Mouse (Mus musculus): Measurements from ENCODE around the gene Tnfaip2. TPM values are rescaled to one million over a fixed set of nuclear protein-coding genes. Genes with fewer than 3 reads are reported as not detected.
A peak's percentile ranks its signal among the peaks of the same experiment; 100 is the strongest.

The Tnfaip2 gene
- total RNA-seq, 4 experiments from 2014 or later: 14.3 to 28.0 (median 17.7) TPM

DNA sequence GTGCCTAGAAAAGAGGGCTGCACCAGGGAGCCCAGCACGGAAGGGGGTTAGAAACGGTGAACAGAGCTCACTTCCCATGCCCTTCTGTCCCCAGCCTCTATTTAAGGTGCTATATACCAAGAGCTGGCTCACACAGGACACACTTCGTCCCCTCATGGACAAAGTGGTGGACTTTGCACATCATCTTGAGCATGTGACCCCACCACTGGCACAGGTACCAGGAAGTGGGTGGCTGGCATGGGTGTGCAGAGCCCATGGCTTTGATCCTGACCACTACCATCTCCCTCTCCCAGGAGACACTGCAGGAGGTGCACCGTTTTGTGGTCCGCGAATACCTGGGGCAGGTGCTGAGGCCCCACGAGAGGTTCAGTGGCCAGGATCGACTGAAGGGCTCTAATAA is 13.9 kb upstream of the Tnfaip2 start:
- no peak for DNase-seq

DNA sequence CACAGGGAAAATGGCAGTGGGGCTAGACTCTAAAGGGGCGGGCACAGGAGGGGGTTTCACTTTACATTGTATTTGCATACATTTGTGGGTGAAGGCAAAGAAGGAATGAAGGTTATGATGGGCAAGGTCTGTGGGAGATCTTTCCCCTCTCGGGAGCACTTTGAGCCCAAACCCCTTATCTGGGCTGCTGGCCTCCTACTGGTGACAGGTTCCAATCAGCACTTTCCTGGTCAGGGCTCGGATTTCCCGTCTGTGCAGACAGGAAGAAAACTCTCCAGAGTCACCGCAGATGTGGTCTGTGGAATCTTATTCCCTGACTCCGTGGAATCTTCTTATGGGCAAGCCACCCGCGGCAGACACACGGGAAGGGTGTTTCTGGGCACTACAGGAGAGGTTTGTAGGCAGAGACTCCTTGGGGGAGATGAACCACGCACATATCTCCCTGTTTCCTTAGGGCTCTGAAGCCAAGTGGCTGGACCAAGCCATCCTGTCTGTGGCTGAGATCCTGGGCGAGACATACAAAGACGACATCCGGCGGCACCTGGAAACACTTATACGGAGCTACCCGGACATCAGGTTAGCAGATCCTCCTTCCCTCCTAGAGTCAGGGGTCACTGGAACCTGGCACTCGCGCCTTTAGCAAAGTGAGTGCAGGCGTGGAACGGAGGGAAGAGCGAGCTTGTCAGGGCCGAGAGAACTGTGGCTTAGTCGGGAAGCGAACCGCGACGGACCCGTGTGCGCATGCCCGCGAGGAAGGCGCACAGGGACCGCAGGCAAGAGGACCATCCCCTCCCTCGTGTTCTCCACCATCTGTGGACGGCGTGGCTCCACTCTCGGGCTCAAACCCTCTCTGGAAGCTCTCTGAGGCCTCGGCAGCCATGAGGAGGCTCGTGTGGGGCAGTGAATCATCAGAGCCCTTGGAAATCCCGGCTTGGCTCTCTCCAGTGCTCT is 13.0 kb upstream of the Tnfaip2 start:
- no peak for DNase-seq

DNA sequence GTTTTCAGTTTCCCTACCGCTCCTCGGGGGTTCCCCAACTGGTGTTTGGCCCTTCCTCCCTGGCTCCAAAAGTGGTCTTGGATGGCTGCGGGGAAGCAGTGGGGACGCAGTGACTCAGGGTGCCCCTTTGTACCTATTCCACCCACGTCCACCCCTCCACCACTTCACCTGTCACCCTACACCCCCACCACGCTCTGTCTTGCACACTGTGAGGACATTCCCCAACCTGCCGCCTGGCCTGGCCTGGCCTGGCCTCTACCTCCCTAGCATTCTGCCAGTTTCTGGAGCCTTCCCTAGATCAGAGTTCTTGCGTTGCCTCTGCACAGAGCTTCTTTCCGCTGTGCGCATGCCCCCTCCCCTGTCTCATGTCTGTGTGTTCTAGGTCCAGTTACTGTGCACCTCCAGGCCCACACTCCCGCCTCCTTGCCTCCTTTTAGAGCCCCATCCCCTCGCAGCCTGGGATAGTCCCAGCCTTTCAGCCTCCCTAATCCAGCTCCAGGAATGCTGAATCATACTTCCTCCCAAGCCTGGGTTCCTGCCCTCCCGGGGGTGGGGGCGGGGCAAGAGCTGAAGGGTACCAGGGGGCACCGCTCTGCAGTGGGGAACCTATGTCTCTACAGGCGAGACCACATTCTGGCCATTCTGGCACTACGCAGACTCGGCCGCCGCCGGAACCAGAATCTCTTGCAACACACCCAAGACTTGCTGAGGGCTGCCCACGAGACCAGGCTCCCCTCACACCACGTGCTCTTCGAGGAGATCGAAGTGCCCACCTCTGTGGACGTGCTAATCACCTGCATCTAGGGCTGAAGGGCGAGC is 12.0 kb upstream of the Tnfaip2 start:
- DNase-seq: no peak

DNA sequence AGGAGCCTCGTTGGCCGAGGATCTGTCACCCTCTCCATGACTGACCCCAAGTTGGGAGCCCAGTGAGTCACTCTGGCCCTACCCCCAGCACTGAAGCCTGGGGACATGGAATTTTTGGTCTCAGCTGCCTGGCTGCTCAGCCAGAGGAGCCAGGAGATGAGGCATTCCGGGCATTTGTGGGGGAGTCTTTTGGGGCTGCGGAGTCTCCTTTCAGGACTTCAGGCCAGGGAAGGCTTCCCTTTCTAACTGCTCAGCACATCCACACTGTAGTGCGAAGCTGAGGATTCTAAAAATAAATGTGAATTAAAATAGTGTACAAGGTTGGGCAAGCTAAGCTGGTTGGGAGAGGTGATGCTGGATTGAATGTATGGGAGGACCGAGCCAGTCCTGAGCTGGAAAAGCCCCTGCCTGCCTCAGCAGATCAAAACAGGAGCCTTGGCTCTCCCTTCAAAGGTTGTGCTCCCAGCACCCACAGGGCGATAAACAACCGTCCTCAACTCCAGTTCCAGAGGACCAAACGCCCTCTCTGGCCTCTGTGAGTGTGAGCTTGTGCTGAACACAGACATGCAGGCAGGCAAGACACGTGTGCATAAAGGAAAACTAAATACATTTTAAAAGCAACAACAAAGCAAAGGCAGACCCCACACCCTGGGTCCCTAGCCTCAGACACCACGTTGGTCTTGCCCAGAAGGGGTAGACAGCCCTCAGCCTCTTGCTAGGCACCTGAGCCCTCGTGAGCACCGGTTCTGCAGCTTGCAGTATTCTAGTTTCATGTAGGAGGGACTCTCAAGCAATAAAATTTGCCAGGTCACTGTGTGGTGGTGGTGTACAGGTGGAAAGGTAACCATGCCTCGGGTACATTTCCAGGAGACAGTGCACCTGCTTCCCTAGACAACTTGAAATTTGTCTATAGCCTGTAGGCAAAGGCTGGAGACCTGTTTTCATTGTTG is 11.1 kb upstream of the Tnfaip2 start:
- DNase-seq: no peak

DNA sequence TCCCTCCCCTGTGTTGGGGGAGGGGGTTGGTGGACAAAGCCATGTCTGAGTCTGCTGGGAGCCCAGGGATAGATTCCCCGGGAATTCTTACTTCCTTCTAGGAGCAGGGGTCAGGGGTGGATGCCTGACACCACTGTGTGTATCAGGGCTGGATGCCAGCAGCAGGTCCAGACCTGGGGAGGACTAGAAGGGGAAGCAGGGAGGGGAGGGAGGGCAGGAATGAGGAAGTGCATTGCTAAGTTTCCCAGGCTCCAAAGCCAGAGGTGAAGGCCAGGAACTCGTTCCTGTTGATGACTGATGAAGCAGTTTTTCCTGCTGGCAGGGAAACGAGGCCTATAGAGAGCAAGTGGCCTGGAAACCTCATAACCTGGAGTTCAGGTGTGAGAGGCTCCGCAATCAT is 10.2 kb upstream of the Tnfaip2 start:
- DNase-seq: no peak

DNA sequence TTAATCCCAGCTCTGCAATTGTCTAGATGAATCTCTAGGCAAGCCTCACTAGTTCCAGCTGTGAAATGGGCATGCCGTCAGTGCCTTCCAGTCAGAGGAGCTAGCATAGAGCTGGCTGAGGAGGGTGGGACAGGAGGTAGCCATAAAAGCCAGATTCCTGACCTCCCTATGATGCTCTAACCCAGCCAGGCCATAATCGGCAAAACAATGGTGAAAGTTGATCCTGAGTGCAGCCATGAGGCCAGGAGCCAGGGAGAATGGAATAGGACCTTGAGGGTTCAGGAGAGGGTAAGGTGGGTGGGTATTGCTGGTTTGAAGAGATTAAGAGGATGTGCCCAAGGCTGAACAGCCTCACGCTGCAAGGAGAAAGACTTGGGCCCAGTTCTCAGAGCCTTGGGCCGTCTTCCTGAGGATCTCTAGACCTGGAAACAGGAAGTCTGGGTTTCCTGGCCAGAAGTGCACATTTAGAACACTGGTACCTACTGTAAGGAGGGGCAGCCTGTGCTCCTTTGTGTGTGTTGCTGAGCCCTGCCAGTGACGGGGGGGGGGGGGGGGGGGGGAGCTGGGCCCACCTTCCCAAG is 9.4 kb upstream of the Tnfaip2 start:
- no peak for DNase-seq

DNA sequence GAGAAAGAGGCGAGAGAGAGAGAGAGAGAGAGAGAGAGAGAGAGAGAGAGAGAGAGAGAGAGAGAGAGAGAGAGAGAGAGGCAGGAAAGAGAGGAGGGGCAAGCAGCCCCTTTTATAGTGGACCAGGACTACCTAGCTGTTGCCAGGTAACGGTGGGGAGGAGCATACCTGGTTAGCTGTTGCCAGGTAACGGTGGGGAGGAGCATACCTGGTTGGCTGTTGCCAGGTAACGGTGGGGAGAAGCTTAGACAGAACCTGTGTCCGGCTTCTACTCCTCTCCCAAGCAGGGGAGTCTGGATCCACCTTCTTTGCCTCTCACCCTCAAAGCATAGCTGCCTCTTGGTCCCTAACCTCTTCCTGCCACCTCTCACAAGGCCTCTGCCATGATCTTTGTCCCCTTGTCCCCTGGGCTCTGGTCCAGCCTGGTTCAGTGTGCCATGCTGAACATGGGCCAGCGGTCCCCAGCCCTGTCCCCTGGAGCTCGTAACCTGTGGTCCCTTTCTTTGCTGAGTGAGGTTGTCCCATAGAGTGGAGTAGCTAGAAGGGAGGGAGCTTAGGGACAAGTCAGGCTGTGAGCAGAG is 8.0 kb upstream of the Tnfaip2 start:
- DNase-seq: no peak

DNA sequence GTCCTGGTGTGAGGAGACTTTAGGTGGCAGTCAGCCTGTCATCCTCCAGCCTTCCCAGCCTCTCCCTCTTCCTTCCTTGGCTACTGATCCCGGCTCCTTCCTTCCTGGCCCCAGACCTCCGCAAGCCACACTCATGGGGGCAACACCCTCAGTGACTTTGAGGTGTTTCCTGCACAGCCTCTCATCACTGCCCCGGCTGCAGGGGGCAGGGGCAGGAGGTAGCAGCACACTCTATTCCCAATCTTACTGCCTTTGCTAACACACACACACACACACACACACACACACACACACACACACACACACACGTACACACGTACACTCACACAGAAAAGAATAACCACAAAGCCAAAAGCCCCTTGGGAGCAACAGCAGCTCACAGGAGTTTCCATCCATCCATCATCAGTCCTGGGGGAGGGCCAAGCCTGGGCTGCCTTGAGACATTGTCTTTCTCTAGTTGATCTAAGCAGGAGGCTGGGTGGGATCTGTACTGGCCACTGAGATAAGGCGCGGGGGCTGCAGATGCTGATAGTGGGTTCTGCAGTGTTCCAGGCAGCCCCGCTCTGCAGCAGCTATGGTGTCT is 7.4 kb upstream of the Tnfaip2 start:
- no peak for DNase-seq

DNA sequence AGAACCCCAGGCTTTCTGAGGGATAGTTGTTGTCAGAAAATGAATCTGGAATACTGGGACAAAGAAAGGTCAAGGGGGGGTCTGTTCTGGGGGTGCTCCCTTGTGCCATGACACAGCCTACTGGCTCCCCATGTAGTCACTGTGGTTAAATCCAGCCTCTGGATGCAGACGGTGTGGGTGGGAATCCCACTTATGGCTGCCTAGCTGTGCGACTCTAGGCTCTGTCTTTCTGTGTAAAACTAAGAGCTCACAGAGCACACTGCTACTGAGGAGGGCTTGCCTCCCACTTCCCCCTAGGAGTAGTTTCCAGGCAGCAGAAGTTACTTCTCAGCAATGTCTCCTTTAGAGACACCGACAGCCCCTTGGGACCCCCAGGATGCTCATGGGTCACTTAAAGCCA is 6.1 kb upstream of the Tnfaip2 start:
- DNase-seq: no peak

DNA sequence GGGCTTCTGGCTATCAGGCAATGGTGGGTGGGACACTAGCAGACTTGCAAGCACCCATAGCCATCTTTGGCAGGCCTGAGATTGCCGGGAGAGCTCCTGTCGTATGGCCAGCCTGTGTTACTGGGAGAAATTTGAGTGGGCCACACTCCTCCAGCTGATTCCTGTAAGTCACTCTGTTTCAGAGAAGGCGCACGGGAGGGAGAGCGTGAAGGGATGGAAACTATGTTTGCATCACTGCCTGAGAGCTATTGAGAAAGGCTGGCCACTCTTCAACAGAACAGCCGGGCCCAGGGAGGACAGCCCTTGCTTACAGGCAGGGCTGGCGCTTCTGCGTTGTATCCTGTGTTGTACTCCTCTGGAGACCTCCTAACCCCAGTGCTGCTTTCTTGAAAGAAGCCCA is 5.6 kb upstream of the Tnfaip2 start:
- no peak for DNase-seq

DNA sequence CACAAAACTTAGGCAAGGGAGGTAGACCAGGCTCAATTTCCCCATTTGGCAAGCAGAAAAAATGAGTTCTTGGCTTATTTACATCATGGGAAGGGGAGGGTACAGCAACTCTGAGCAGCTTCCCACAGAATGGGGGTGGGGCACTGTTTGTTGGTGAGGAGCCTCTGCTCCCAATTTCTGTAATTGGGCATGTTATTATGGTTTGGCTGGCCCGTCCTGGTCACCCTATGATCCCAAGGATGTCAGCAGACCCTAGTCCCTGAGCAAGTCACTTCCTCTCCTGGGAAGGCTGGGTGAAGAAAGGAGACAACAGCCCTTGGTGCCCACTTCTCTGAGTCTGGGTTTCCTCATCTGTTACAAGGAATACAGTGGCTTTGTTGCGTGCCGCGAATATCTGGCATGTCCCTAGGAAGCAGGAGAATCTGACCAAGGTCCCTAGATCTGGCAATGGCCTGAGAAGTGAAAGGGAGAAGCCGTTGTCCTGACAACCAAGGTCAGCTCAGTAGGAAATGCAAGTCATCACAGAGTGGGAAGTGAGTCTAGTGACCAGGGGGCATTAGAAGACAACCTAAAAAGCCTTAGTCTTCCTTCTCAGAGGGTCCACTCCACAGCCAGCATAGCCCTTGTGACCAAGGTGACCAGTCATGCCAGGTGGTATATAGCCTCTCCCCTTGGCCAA is 4.9 kb upstream of the Tnfaip2 start:
- DNase-seq: peak; percentile 81

DNA sequence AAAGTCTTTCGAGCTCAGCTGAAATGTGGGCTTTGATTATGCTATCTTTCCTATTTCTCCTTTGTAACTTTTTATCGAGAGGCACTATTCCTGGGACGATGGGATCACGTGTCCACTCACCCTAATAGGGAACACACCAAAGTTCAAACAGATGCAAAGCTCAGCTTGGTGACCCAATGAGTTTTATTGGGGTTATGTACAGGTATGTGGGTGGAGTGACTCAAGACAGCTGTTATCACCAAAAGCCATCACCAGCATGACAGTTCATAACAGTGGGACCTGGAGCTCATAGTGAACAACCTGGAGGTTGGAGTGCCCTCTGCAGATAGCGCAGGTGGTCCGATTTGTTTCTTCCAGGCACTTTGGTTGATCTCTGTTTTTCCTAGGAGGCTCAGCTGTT is 3.4 kb upstream of the Tnfaip2 start:
- DNase-seq: no peak

DNA sequence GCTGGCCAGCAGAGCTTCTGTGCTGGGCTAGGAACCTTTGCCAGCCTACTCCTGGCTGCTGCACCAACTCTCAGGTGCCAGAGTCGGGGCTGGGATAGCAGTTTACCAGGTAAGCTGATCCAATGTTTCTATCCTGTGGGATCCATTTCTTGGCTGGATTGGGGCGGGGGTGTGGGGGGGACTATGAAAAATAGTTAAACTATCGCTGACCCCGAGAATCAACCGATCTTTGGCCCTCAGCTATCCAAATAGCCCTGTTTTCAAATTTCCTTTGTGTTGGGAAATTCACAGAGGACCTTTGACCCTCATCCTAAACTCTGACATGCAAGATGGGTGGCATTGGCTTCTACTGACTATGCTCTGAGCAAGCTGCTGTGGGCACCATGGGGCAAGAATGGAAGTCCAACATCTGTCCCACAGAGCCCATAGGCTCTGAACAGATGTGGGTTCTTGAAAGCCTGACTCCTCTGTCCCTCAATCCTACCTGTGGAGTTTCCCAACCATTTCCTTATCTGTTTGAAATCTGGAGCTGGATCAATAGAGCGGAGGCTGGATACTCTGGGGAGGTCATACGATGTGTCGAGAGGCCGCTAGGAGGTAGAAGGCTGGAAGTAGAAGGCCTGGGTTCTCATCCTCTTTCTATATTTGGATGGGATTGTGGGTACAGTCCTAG is 1.4 kb upstream of the Tnfaip2 start:
- no peak for DNase-seq

DNA sequence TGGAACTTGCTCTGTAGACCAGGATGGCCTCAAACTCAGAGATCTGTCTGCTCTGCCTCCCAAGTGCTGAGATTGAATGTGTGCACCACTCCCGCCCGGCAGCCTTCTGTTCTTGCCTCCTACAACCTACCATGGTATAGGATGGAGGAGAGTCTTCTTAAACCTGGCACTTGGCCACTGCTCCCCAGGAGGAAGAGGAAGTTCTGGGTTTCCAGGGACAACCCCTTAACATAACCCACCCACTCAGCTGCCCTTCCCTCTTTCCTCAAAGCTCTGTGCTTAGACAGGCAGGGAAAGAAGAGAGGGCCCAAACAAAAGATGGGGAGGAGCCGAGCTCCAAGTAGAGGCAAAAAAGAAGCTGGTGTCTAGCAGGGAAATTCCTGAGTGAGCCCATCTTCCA is 746 bp upstream of the Tnfaip2 start:
- DNase-seq: no peak

DNA sequence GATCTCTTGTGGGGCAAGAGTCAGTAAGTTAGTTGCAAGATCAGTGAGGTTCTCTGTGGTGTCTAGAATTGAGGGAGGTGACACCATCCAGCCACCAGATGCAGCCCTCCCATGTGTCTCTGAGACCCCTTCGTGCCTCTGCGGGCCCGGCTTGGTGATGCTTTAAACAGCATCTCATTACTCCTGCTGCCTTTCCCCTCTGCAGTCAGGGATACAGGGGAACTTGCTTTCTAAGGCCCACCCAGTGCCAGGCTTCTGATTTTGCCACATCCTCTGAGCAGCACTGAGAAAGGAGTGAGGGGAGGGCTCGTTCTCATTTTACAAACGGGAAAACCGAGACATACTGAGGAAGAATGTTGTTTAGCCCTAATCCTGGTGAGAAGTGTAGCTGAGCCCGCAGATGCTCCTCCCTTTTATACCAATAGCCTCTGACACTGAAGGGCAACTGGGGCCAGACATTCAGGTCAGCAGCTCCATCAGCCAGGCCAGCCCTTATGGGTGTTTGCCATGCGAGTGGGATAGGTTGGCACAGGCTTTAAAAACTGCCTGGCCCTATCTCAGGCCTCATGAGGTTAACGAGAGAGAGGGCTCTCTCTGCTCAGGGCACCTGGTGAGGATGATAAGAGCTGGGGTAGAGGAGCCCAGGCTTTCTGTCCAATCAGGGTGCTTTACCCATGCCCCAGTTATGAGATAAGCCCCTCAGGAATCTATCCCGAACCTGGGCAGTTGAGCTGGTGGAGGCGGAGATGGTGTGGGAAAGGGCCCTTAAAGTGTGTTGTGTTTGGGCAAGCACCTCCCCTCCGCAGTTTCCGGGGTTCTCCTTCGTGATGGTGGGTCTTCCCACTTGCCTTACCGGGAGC is 972 bp downstream of the Tnfaip2 start:
- no peak for DNase-seq

DNA sequence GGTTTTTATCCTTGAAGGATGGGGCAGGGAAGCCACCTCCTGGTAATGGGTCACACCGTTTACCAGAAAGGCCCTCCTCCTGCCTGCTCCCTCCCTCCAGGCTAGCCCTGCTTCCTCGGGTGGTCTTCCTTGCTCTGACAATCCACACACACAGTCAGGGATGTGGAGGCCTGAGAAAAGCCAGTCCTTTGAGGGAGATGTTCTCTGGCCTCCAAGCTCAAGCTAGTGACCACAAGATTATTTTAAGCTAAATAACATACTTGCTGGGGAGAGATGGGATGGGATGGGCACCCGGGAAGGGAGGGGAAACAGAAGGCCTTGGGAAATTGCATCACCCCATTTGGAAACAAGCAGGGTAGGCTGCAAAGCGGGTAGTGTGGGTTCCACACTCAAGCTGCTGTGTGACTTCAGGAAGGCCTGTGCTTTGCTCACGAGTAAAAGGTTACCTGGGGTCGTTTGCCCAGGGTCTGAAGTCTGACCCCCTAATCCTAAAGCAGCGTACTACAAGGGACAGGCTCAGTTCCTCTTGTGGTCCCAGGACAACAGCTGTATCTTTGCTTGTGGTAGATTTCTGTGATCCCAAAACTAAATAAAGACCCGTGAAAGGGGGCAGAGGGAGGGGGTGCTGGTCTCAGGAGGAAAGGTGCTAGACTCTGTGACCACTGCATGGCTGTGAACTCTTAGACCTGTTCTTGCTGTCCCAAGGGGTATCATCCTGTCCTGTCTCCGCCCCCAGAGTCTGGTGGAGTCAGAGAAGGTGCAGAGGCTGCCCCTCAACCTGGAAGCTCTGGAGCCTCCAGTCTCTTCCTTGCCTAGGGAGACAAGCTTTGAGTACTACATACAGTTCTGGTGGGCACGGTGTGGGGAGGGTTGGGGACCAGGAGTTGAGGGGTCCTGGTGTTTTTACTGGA is 1.9 kb downstream of the Tnfaip2 start:
- no peak for DNase-seq

DNA sequence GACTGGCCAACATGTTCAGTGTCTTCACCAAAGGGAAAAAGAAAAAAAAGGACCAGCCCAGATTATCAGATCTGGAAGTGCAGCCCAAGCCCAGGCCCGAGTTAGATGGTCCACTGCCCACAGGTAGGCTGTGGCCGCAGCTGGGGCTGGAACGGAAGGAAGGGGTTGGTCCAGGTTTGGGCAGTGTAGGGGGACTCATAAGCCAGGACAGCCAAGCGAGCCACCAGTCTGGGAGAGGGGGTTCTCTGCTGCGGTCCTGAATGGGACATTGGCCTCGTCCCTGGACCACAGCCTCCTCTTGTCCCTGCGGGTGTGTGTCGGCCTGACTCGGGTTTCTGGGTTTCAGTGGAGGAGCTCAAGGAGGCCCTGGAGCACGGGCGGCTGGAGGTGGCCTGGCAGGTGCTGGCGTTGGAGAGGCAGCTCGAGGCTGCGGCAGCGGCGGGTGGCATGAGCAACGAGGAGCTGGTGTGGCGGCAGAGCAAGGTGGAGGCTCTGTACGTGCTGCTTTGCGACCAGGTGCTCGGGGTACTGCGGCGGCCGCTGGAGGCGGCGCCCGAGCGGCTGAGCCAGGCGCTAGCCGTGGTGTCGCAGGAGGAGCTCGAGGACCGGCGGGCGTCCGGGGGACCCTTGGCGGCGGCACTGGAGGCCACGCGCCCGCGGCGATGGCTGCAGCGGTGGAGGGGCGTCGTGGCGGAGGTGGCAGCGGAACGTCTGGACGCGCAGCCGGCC is 3.1 kb downstream of the Tnfaip2 start:
- DNase-seq: no peak
